Mouse (Mus musculus) embryonic fibroblast, embryonic 13.5 days (primary cell): Measurements from ENCODE around the gene Cd37. TPM values are rescaled to one million over a fixed set of nuclear protein-coding genes. Genes with fewer than 3 reads are reported as not detected.
A peak's percentile ranks its signal among the peaks of the same experiment; 100 is the strongest.

Experiments
- H3K27ac ChIP-seq: 2 replicates; pipeline ENCODE4 v1.5.1; 2012; ENCODE audit warnings: low read length, control low read depth, inconsistent platforms; ENCODE audit not compliant: insufficient read depth
- H3K4me1 ChIP-seq: 2 replicates; pipeline ENCODE4 v1.6.1; 2011; ENCODE audit warnings: low read length; ENCODE audit not compliant: control insufficient read depth, insufficient read depth
- H3K4me3 ChIP-seq: 2 replicates; pipeline ENCODE4 v1.5.1; 2011; ENCODE audit warnings: mild to moderate bottlenecking, control low read depth, low read length; ENCODE audit not compliant: insufficient read depth
- CTCF ChIP-seq: IDR thresholded peaks from 2 replicates; pipeline ENCODE4 v1.5.1; 2011; ENCODE audit warnings: mild to moderate bottlenecking, control low read depth, low read length, moderate library complexity, borderline replicate concordance; ENCODE audit not compliant: insufficient read depth
- POLR2A ChIP-seq: IDR thresholded peaks from 2 replicates; pipeline ENCODE4 v1.6.1; 2011; ENCODE audit warnings: low read depth, mild to moderate bottlenecking, control low read depth, low read length, moderate library complexity
- polyA plus RNA-seq: library from polyadenylated mRNA; stranded (reverse); fragments of >200 nt; gene quantifications from 2 replicates; pipeline ENCODE4 v1.2.4, GENCODE M21; 2011; ENCODE audit warnings: low read depth; ENCODE audit not compliant: missing spikeins, insufficient read length

Cd37 gene
- polyA plus RNA-seq, 1 experiment, result 0.86 TPM

DNA sequence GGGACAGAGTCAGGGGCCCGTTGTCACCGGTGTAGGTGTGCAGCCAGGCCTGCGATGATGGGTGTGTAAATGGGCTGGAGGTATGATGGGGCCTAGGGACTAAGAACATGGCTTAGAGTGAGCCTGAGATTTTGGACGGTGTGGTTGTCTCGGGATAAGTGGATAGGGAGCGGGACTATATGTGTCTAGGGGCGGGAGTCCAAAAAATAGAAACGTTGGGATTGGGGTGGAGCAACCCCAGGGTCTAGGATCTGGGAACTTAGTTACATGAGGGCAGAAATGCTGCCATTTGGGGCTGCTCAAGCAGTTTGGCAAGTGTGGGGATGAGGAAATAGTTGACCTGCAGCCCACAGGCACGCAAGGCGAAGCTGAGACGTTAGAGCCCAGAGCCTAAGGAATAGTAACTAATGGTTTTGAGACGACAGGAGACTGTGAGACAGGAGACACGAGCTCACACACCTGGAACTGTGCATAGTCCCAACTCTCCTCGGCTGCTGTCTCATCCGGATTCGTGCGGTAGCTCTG, 3.2 kb downstream of the Cd37 start:
- H3K4me3 ChIP-seq, result no peak overlapping the region
- H3K27ac ChIP-seq, result no peak overlapping the region
- TF ChIP-seq CTCF (no peak), POLR2A (no peak)
- H3K4me1 ChIP-seq, result no peaks in the 10 kb centered on the region

DNA sequence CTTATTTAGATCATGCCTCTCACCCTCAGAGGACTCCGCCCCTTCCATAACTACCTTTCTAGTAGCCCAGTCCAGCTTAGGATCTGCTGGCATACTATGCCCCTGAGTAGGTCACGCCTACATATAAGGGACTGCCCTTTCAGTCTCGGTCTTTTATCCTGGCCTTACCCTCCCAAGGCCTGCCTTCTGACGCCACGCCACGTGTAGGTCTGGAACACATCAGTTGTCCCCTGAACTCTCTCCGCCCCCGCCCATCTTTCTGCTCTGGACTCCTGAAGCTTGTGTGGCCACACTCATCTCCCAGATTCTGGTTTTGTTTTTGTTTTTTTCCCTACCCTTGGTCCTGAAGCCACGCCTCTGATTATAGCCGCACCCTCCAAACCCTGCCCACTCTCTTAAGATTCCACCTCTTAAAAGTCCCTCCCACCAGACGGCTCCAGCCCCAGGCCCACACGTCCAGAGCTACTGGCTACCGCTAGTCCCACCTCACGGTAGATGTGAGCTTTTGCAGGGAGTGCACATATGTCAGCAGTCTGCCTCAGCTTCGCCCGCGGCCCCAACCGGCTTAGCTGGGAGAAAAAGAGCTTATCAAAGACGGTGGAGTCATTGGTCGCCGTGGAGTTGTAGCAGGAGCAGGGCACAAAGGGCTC, 3.9 kb downstream of the Cd37 start:
- Histone ChIP-seq H3K4me1 (no peaks in the 10 kb centered on the region), H3K27ac (no peak overlapping the region), H3K4me3 (no peak overlapping the region)
- TF ChIP-seq CTCF, result no peak
- 0 out of 2 replicates have a peak, but pooled peaks have one; percentile 6 for TF ChIP-seq POLR2A

DNA sequence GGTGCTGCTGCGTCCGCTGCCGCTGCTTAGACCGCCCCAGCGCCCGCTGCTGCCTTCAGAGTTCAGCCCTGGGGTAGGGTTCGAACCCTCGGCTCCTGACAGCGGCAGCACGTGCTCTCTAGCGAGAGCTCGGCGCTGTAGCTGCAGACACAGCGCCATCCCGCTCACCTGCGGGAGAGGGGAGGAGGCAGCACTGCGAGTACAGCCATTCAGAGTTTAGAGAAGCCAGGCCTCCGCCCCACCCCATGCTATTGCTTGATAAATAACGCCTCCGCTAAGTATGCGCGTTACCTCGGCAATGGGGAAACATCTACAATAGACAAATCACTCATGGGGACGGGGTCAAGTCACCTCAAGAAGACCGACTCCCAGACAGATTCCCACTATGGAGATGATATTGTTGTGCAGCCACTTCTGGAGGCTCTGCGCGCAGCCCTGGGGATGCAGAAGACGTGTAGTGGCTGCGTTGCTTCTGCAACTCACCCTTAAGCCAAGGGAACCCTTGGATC, 4.5 kb downstream of the Cd37 start:
- TF ChIP-seq POLR2A, result no peak
- TF ChIP-seq CTCF, result no peak
- no peaks in the 10 kb centered on the region for H3K4me1 ChIP-seq
- H3K4me3 ChIP-seq, result no peak overlapping the region

DNA sequence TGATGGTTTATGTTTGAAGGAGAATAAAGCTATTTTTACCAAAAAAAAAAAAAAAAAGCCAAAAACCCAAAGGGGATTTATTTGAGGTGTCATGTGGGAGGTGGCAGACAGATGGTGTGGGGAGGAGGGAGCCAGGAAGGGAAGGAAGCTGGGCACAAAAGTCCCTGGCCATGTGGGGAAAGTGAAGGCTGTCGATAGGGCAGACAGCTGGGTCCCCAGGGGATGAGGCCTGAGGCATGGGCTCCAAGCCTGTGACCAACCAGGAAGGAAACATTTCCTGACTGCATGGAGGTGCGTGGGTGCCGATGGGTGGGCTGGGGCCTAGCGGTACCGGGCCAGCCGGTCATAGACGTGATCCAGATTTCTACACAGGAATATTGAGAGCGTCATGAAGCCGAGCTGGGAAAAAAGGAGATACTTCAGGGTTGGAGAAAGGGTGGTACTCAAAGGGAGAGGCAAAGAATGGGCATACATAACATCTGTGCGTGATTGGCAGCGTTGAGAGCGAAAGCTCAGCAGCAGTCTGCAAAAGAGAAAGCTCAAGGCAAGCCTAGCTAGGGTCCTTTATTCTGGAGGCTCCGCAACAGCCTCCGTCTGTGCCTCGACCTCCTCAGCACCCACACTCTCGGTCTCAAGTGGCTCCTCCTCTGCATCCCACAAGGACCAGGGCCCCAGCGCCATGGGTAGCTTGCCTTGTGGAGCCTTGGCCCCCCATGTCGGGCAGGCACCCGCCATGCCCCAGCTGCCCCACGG, 5.2 kb downstream of the Cd37 start:
- TF ChIP-seq CTCF, result no peak
- no peak for TF ChIP-seq POLR2A
- no peak overlapping the region for H3K4me3 ChIP-seq

More for the DNA sequence above, 4.5 kb downstream of the Cd37 start:
- H3K27ac ChIP-seq, result no peak overlapping the region

DNA sequence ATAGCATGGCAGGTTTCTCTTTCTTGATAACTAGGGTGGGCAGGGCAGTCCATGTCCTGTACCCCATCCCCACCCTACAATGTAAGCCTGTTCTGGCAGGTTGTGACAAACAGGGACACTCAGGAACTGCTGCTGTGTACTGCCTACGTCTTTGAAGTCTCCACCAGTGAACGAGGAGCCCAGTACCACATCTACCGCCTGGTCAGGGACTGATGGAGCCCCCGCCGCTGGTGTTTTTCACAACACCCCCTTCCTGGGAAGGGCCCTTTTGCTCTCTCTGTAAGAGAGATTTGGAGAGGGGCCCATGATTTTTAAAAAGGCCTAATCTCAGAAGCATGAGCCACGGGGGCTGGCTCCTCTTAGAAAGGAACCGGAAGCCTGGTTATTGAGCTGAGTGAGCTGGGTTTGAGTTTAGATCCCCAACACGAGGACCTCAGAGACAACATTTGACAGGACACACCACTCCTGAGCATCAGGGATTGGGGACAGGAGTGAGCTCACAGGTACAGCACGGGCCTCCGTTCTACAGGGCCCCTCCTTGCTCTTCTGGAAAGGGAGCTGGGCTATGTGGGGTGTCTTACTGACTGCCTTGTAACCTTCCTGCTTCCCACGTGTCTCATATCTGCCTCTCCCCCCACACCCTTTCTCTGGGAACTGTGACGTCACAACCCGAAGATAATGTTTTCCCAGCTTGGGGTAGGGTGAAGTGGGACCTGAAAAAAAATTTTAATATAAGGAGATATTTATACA, 6.0 kb downstream of the Cd37 start:
- H3K27ac ChIP-seq, result no peak overlapping the region
- TF ChIP-seq POLR2A, result no peak
- no peak for TF ChIP-seq CTCF
- H3K4me3 ChIP-seq, result no peak overlapping the region
- no peaks in the 10 kb centered on the region for H3K4me1 ChIP-seq

More for the DNA sequence above, 5.2 kb downstream of the Cd37 start:
- no peak overlapping the region for H3K27ac ChIP-seq
- no peaks in the 10 kb centered on the region for H3K4me1 ChIP-seq

DNA sequence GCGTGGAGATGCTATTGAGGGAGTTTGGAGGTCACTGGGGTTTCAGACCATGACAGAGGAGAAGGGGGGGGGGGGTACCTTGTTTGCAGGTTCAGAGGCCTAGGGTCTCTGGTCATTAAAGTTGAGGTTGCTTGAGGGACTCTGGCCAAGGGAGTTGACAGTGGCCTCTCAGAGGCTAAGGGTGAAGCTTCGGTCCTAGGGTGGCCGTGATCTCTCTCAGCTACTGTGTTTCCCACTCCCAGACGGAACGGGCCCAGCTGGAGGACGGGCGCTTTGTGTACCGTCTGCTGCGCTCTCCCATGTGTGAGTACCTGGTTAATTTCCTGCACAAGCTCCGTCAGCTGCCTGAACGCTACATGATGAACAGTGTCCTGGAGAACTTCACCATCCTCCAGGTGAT, 7.0 kb downstream of the Cd37 start:
- Histone ChIP-seq H3K4me3 (no peak overlapping the region), H3K27ac (no peak overlapping the region), H3K4me1 (no peaks in the 10 kb centered on the region)
- no peak for TF ChIP-seq POLR2A
- TF ChIP-seq CTCF, result no peak

DNA sequence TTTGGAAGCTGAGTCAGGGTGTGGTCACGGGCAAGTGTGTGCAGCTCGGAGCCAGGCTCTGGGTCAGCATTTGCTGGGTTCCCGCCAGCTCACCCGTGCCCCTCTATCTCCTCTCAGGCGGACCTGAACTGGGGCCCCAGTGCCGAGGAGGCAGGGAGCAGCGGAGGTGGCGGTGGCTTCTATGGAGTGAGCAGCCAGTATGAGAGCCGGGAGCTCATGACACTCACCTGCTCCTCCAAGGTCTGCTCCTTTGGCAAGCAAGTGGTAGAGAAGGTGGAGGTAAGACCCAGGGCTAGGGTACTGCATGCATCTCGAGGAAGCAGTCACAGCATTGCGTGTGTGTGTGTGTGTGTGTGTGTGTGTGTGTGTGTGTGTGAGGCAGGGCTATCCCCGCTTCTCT, 7.7 kb downstream of the Cd37 start:
- no peak overlapping the region for H3K4me3 ChIP-seq
- TF ChIP-seq CTCF, result no peak
- no peak for TF ChIP-seq POLR2A
- H3K4me1 ChIP-seq, result no peaks in the 10 kb centered on the region
- no peak overlapping the region for H3K27ac ChIP-seq

DNA sequence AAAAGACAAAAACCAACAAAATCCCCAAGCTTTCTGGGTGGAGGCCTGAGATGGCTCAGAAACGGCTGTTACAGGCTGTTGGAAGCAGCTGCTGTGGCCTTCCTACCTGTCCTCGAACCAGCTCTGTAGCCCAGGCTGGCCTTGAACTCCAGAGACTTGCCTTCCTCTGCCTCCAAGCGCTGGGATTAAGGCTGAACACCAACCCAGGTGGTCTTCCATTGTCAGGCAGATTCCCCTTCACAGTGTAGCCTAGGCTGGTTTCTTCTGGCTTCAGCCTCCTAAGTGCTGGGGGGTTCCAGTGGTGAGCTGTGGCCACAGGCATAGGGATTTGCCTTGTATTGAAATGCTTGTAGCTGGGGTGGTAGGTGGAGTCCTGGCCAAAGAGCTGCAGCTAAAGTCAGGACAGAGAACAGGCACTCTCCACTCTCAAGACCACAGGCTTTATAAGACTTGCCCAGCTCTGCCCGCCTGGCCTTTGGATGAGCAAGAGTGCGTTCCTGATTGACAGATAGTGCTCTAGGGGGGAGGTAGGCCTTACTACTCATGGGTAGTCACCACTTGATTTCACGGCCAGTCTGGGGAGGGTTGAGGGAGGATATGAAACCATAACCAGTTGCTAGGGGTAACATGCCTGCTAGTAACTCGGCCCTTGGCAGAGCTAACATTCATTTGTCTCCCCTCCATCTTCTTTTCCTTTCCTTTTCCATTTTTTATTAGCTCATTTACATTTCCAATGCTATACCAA, 9.3 kb downstream of the Cd37 start:
- no peak overlapping the region for H3K4me3 ChIP-seq
- no peak overlapping the region for H3K27ac ChIP-seq
- TF ChIP-seq POLR2A, result no peak
- no peak for TF ChIP-seq CTCF
- no peaks in the 10 kb centered on the region for H3K4me1 ChIP-seq

DNA sequence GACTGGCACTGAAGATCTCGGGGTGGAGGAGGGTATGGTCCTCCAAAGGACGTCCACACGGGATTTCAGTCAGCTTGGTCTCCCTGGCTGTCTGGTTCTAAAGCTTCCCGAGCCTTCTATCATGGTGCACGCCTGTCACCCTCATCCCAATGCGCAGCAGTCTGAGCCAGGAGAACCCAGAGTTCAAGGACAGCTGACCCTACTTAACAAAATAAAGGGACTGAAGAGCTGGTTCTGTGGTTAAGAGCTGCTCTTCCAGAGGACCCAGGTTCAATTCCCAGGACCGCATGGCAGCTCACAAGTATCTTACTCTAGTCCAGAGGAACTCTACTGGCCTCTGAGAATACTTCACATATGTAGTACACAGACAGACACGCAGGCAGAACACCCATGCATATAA, 9.9 kb downstream of the Cd37 start:
- H3K4me3 ChIP-seq, result no peak overlapping the region
- H3K4me1 ChIP-seq, result no peaks in the 10 kb centered on the region
- no peak overlapping the region for H3K27ac ChIP-seq
- no peak for TF ChIP-seq POLR2A
- TF ChIP-seq CTCF, result no peak
